Mouse (Mus musculus): Measurements from ENCODE around the gene Nmur1. TPM values are rescaled to one million over a fixed set of nuclear protein-coding genes. Genes with fewer than 3 reads are reported as not detected.

Gene Nmur1
- total RNA-seq, 2 experiments from 2014 or later: not detected

- DNase-seq: peak; percentile 71 to 78
These were observed 15.1 kb upstream of the Nmur1 start for GRCm38 (mm10) chr1:86440887-86441723.

GRCm38 (mm10) chr1:86440171-86440886, 14.3 kb upstream of the Nmur1 start:
- peak; percentile 95 to 98 for DNase-seq

GRCm38 (mm10) chr1:86439487-86440170, 13.6 kb upstream of the Nmur1 start:
- DNase-seq: peak in 1 of 2 experiments; percentile 46

- DNase-seq: peak in 1 of 2 experiments; percentile 25
These were observed 12.5 kb upstream of the Nmur1 start for GRCm38 (mm10) chr1:86438501-86438900.

- DNase-seq: no peak
These were observed 11.9 kb upstream of the Nmur1 start for GRCm38 (mm10) chr1:86438014-86438319.

GRCm38 (mm10) chr1:86437219-86438013, 11.4 kb upstream of the Nmur1 start:
- DNase-seq: no peak

- peak; percentile 74 to 82 for DNase-seq
These were observed 9.3 kb upstream of the Nmur1 start for GRCm38 (mm10) chr1:86435302-86435821.

- DNase-seq: peak; percentile 99 to 100
These were observed 8.6 kb upstream of the Nmur1 start for GRCm38 (mm10) chr1:86434439-86435201.

- DNase-seq: peak; percentile 85 to 86
These were observed 8.0 kb upstream of the Nmur1 start for GRCm38 (mm10) chr1:86434001-86434400.

GRCm38 (mm10) chr1:86433359-86433758, 7.3 kb upstream of the Nmur1 start:
- DNase-seq: no peak

- DNase-seq: no peak
These were observed 6.8 kb upstream of the Nmur1 start for GRCm38 (mm10) chr1:86432778-86433177.

GRCm38 (mm10) chr1:86430056-86430455, 4.0 kb upstream of the Nmur1 start:
- DNase-seq: peak; percentile 77 to 87

- no peak for DNase-seq
These were observed 1.0 kb downstream of the Nmur1 start for GRCm38 (mm10) chr1:86424835-86425547.

GRCm38 (mm10) chr1:86424336-86424735, 1.7 kb downstream of the Nmur1 start:
- no peak for DNase-seq

- DNase-seq: no peak
These were observed 2.1 kb downstream of the Nmur1 start for GRCm38 (mm10) chr1:86423879-86424278.

- peak in 1 of 2 experiments; percentile 20 for DNase-seq
These were observed 5.0 kb downstream of the Nmur1 start for GRCm38 (mm10) chr1:86421007-86421406.

- peak in 1 of 2 experiments; percentile 53 for DNase-seq
These were observed 9.7 kb downstream of the Nmur1 start for GRCm38 (mm10) chr1:86416321-86416720.

- peak in 1 of 2 experiments; percentile 63 for DNase-seq
These were observed 10.3 kb downstream of the Nmur1 start for GRCm38 (mm10) chr1:86415612-86416184.

- no peak for DNase-seq
These were observed 10.9 kb downstream of the Nmur1 start for GRCm38 (mm10) chr1:86415144-86415543.

GRCm38 (mm10) chr1:86414715-86415114, 11.3 kb downstream of the Nmur1 start:
- DNase-seq: no peak

Data from heart, adult 18-20 months (tissue).